Mouse (Mus musculus) hematopoietic stem cell, adult 5-6 weeks (primary cell): ENCODE measurements around the gene Tspan17. TPM values are rescaled to one million over a fixed set of nuclear protein-coding genes. Genes with fewer than 3 reads are reported as not detected.

Source experiments
- ATAC-seq, 2 experiments: fragments of 125-278 bp in 1 of 2; replicated peaks in 1 of 2; 2 replicates each; pipeline ENCODE4 v1.8.0; 2016 to 2017; ENCODE audit warnings: inconsistent platforms in 2 of 2, mild to moderate bottlenecking in 2 of 2, moderate number of reproducible peaks in 2 of 2, low read depth in 1 of 2, moderate TSS enrichment in 1 of 2; ENCODE audit not compliant: low FRiP score in 2 of 2, poor library complexity in 2 of 2, severe bottlenecking in 2 of 2, insufficient read depth in 1 of 2, low TSS enrichment in 1 of 2
- total RNA-seq: library from RNA; stranded (forward); fragments of 172-1452, 232-1000 nt; gene quantifications from 2 replicates; pipeline ENCODE4 v1.2.3, GENCODE M21; 2017

Gene Tspan17
- total RNA-seq, result 1.3 TPM in 1 of 2 replicates, not detected in the other

DNA sequence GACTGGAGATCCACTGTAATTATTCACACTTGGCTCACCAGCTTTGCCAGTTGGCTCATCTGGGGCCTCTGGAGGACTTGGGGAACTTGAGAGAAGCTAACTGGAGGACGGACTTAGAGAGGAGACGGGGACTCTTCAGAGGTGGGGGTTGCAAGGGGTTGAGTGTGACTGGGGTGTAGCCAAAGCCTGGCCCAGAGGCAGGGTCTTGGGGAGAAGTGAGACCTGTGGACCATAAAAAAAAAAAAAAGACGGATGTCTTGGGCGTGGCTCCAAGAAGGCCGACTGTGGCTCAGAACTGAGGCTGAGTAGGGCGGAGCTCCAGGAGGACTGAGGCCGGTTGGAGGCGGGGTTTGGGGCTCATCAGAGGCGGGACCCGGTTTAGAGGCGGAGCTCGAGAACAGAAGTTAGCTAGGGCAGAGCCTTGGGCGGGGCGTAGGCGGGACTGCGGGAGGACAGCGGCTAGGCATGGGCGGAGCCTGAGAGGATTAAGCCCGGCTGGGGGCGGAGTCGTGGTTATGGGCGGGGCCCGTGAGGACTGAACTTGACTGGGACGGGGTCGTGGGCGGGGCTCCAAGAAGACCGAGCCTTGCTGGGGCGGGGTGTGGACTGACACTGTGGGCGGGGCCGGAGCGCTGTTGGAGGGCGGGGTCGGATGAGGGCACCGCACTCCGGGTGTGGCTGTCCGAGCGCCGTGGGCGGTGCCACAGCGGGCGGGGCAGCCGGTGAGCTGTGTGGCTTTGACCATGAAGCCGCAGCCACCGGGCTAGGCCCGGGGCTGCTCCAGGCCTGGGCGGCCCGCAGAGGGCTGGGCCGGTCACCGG, at the start of gene Tspan17:
Tspan17 (plus strand) TSS at position 638 of the 821 bp plus-strand sequence.
- peak; percentile 84 to 90 for ATAC-seq

- no peak for ATAC-seq
Measured at GRCm38 (mm10) chr13:54746110-54746509, 43.1 kb upstream of the Tspan17 start.

DNA sequence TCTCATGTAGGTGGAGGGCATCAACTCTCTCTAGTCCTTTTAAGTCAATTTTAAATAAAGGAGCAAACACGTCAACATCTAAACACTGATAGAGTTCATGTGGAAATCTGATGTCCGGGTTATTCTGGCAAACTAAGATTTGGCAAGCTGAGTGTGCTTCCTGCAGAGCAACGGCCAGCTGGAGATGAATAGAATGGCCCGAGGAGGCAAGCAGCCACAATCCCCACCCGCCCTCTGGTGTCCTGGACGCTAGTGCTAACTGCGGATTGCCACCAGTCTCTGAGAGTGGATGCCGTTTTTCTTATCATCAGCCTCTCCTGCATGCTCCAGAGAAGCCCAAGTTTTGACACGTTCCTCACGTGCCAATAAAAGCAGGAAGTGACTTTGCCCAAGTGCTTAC, 42.3 kb upstream of the Tspan17 start:
- ATAC-seq, result no peak

DNA sequence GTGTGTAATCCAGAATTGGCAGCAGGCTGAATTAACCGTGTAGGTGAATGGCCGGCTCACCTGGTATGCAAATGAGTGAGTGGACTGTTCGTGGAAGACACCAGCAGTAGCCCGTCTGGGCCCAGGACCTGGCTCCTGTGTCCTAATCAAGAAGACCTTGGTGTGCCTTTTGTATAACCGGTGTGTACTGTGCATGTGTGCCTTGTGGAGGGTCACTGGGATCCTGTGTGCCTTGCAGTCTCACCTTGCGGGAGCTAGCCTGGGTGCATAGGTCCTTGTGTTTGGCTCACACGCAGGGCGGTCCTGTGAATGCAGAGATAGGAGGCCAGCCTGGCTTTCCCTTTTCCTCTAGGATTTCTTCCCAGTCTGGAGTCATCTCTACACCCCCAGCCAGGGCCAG, 41.0 kb upstream of the Tspan17 start:
- no peak for ATAC-seq

DNA sequence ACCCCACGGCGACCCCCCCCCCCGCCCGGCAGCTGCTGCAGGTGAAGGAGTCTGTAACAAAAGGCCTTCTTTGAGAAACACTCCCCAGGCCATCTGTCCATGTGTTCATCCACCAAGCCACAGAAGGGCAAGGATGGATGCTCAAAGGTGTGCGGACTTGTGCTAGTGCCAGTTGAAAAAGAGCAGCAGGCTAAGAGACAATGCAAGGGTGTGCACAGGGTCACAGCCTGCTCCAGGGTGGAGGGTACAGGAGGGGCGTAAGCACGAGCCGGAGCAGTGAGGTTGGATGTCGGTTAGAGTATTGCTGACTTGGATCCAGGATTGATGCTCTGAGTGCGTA, 40.5 kb upstream of the Tspan17 start:
- no peak for ATAC-seq

DNA sequence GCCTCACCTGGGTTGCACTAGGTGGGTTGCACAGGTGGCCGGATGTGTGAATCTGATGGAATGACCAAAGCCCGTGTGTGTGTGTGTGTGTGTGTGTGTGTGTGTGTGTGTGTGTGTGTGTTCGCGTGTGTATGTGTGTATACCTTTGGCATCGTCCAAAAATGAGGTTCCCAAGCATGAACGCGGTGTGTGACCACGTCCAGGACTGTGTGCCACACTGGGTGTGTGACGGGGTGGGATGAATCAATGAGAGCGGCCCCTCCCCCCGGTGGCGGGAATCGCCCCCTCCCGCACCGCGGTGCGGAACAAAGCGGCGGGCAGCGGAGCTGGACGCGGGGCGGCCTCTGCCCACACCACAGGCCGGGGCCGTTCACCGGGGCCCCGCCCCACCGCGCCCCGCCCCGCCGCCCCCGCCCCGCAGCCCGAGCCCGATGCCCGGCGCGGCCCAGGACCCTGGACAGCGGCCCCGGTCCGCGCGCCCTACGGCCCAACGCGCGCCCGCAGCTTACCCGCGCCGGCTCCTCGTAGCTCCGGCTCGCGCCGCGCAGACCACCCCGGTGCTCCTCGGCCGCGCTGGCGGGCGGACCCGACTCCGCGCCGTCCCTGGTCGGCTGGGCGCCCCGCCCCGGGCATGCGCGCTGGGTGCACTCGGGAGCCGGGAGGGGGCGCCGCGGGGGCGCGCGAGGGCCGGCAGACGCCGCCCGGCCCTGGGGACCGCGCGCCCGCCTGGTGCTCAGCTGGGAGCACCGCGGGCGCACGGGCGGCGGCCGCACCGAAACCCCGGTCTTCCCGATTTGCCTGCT, 39.9 kb upstream of the Tspan17 start:
- 0 out of 4 replicates have a peak, but pooled peaks of 1 of the 2 experiments have one; percentile 22 for ATAC-seq

- ATAC-seq, result no peak
Measured at GRCm38 (mm10) chr13:54749864-54750411, 39.2 kb upstream of the Tspan17 start, which contains the start of gene Gprin1. Gprin1 (minus strand) TSS chr13:54749874.

- ATAC-seq, result no peak
Measured at GRCm38 (mm10) chr13:54750699-54751098, 38.5 kb upstream of the Tspan17 start.

- ATAC-seq, result no peak
Measured at GRCm38 (mm10) chr13:54752656-54753055, 36.5 kb upstream of the Tspan17 start.

DNA sequence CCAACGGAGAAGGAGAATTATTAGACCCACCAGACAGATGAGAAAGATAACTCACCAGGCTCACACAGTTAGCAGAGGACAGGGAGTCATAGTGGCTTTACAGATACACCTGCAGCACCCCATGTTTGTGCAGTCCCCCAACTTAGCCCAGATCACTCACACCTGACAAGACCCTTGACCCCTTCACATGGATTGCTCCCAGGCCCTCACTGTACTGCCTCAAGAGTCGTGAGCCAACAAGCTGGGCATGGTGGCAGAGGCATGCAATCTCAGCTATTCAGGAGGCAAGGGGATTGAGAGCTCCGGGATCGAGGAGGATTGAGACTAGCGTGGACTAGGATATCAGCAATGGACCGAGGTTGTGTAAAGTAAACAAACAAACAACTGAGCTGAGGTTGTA, 35.4 kb upstream of the Tspan17 start:
- ATAC-seq, result no peak

- ATAC-seq, result no peak
Measured at GRCm38 (mm10) chr13:54754169-54755080, 34.8 kb upstream of the Tspan17 start.

GRCm38 (mm10) chr13:54755201-54755830, 33.9 kb upstream of the Tspan17 start:
- no peak for ATAC-seq

DNA sequence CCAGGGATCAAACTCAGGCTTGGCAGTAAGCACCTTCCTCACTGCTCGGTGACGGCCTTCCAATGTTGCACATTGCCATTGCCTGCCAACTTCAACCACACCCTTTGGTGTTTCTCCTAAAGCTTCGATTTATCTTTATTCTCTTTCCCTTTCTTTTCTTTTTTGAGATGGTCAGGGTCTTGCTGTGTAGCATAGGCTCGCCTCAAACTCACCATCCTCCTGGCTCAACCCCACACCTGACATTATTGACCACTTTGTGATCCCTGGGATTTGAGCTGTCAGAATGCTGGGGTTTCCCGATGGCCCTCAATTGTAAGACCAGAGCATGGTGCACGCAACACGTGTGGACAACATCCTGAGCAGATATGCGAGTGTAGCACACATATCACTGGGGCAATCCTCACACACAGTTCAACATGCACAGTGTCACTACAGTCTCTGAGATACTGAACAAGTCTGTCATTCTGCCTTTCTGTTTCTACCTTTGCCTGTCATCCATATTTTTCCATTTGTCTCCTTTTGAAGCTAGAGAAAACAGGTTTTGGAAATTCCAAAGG, 32.9 kb upstream of the Tspan17 start:
- ATAC-seq, result no peak

GRCm38 (mm10) chr13:54757093-54757830, 31.9 kb upstream of the Tspan17 start:
- no peak for ATAC-seq

DNA sequence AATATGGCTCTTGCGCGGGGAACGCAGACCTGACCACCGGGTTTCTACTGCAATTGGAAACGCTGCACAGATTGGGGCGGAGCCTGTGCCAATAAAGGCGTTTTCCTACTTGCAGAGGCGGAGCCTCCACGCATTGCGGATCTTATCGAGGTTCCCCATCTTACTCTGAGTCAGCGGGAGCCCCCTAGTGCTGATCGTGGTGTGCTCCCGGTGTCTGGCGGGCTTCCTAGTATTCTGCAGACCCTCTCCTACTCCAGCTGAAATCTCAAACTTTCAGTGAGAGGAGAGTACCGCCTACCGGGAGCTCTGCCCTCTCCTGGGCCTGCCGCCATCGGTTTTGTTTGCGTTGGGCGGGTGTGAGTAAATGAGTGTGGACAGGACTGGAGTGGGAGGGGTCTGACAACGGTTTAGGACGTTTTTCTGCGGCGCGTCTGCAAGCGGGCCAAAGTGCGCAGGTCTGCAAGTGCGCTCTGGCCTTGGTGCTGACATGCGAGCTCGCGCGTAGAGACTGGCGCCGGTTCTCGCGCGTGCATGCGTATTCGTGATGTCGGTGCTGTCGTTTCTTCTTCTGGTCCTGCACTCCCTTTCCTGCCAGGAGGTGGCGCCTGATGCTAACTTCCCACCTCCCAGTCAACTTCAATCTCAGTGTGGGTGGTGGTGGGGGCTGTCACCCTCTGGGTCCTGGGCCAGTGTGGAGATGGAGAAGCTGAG, 31.0 kb upstream of the Tspan17 start:
- ATAC-seq, result peak; percentile 89 to 96
